Comparison of ENCODE assay signal across 13 mouse cellular contexts in the genomic region with DNA sequence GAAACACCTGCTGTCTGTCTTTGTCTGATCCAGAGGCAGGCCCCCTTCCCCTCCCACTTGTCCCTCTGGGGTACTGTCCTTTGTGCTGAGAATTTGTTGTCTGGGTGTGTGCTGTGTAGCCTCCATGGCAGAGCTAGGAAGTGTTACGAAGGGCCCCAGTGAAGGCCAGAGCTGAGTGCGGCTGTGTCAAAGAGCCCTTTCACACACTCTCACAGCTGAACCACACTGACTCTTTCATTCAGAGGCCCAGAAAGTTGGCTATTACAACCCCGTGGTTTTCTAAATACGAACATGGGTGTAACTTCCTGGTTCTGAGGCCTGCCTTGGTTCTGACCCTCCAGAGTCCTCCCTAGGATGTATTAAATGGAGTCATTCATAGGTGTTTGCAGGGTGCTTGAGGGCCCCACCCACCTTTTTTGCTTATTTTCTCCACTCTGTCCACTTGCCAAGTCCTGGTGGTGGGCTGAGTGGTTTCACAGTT. TPM values are rescaled to one million over a fixed set of nuclear protein-coding genes. Genes with fewer than 3 reads are reported as not detected.
A peak's percentile ranks its signal among the peaks of the same experiment; 100 is the strongest.
DNase-seq lines count a peak whose midpoint lies in the region; ATAC-seq lines count a peak whose summit lies in the region.
"Had no signal": no experiment of that assay in that cellular context is flagged by ENCODE, and none has a peak within 500 bp of the region (broad histone marks: within the 10 kb centered on the region; RNA-seq: fewer than 3 reads in every experiment).

No protein-coding gene starts in this region.

- no peaks in the 10 kb centered on the region for H3K36me3 ChIP-seq in midbrain, embryonic 12.5 days
- H3K36me3 ChIP-seq: heart, embryonic 13.5 days had no signal

- intact Hi-C loops in heart, postnatal 14 days (cut with DNase I) = no loop called here

- no peak overlapping the region for H3K4me3 ChIP-seq in midbrain, embryonic 12.5 days
- H3K4me3 ChIP-seq: heart, embryonic 13.5 days; megakaryocyte, embryonic 14.5 days had no signal

- ATAC-seq in granulocyte monocyte progenitor cell, adult 5-6 weeks (replicated peaks; ENCODE audit: poor library complexity, severe bottlenecking) = peak; percentile 20
- no peak for ATAC-seq in midbrain, embryonic 12.5 days (ENCODE audit: low FRiP score, low read depth)
- ATAC-seq: CD4-positive, CD25-positive, alpha-beta regulatory T cell, adult 4 months had no signal

- peaks cover 4% of the 10 kb centered on the region for H3K4me1 ChIP-seq in midbrain, embryonic 12.5 days
- H3K4me1 ChIP-seq: heart, embryonic 13.5 days had no signal

- DNase-seq in layer of hippocampus, adult 11-12 months (ENCODE audit: low spot score) = peak; percentile 36
- no peak for DNase-seq in layer of hippocampus, postnatal 25 days (ENCODE audit: extremely low spot score in 1 of 2, low spot score in 1 of 2)
- DNase-seq in adipocyte (ENCODE audit: low spot score) = peak; percentile 81
- DNase-seq in heart, postnatal 14 days = no peak
- DNase-seq in cerebellum, adult 9-11 months = no peak
- no peak for DNase-seq in cerebellum, adult 11 months
- DNase-seq: kidney, adult 18-20 months had no signal

- H3K27me3 ChIP-seq in midbrain, embryonic 12.5 days = no peaks in the 10 kb centered on the region
- H3K27me3 ChIP-seq: heart, embryonic 13.5 days had no signal

- no peak overlapping the region for H3K9ac ChIP-seq in midbrain, embryonic 12.5 days (replicated peaks)
- H3K9ac ChIP-seq: heart, embryonic 13.5 days had no signal

- no peak overlapping the region for H3K4me2 ChIP-seq in midbrain, embryonic 12.5 days (replicated peaks)
- H3K4me2 ChIP-seq: heart, embryonic 13.5 days; liver, embryonic 11.5 days had no signal

- 69% methylated on average over 4 of the region's 4 CpGs for WGBS in midbrain, embryonic 12.5 days

- H3K9me3 ChIP-seq in midbrain, embryonic 12.5 days = no peaks in the 10 kb centered on the region
- H3K9me3 ChIP-seq: heart, embryonic 13.5 days; megakaryocyte, embryonic 14.5 days had no signal

- 0 out of 2 replicates have a peak overlapping the region, but pooled peaks have one; percentile 25 for H3K27ac ChIP-seq in midbrain, embryonic 12.5 days (replicated peaks)
- H3K27ac ChIP-seq: heart, embryonic 13.5 days had no signal

RNA-seq across cellular contexts. Expression of a gene that starts 25.7 kb away (rescaled TPM):
- 1 to 10 TPM in 1 of 2 experiments, under 1 TPM in 1; 0.91 to 1.3 TPM for total RNA-seq in layer of hippocampus, postnatal 25 days (2021)
- total RNA-seq in granulocyte monocyte progenitor cell, adult 5-6 weeks (2014; fragmentation: Nextera tagmentation) = 5.3 and 11.2 TPM in 2 replicates
- 9.5 and 10.8 TPM in 2 replicates for total RNA-seq in granulocyte monocyte progenitor cell, adult 5-6 weeks (2017)
- polyA plus RNA-seq in midbrain, embryonic 12.5 days (2016; fragmentation: Nextera tagmentation; extraction: Ambion mirVana) = 0.94 and 1.1 TPM in 2 replicates
- 1 to 10 TPM; 4.8 to 5.8 TPM for total RNA-seq in heart, postnatal 14 days (2021)

RNA-seq across cellular contexts. Expression of a gene that starts 43.8 kb away (rescaled TPM):
- 10 to 100 TPM; 57.4 to 61.4 TPM for total RNA-seq in layer of hippocampus, postnatal 25 days (2021)
- total RNA-seq in granulocyte monocyte progenitor cell, adult 5-6 weeks (2014; fragmentation: Nextera tagmentation) = 74.2 and 86.7 TPM in 2 replicates
- total RNA-seq in granulocyte monocyte progenitor cell, adult 5-6 weeks (2017) = 42.9 and 51.7 TPM in 2 replicates
- polyA plus RNA-seq in midbrain, embryonic 12.5 days (2016; fragmentation: Nextera tagmentation; extraction: Ambion mirVana) = 79.9 and 88.8 TPM in 2 replicates
- 10 to 100 TPM; 36.9 to 40.7 TPM for total RNA-seq in heart, postnatal 14 days (2021)

Comparison
In these comparisons a context has a peak if more than half of its experiments do, and no peak if none do; other contexts are left out.
1. DNase-seq: peak in layer of hippocampus, adult 11-12 months (single experiment) and adipocyte (single experiment); none in layer of hippocampus, postnatal 25 days (0 of 2), heart, postnatal 14 days (0 of 2), cerebellum, adult 9-11 months (single experiment) and cerebellum, adult 11 months (single experiment).